Mouse (Mus musculus): ENCODE measurements around the gene Nucks1. TPM values are rescaled to one million over a fixed set of nuclear protein-coding genes. Genes with fewer than 3 reads are reported as not detected.

The Nucks1 gene
- polyA plus RNA-seq (2015; fragmentation: Nextera tagmentation; extraction: Ambion mirVana) = 19.1 and 20.9 TPM in 2 replicates

DNA sequence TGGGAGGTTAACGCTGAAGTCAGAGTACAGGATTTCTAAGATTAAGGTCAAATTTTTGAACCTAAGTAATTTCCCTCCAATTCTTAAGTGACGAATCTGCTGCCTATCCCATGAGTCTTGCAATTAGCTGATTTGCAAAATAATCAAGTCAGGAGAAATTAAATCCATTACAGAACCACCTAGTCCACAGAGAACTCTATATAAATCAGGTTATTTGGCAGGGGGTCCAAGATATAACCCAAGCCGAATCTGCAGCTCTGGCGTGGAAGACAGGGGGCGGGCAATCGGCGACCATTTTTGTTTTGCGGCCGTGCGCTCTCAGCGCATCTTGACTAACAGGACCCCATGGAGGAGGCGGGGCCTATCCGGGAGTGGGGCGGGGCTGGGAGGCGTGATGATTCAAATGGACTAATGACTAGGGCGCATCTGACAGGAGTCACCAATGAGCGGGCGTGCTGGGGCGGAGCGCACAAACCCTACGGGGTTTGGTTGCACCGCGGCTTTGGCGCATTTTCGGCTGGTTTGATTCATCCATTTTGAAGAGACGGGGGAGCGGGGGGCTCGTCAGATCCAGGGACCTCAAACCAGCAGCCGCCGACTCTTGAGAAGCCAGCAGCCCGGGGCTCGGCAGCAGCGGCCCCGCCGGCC lies at the start of gene Nucks1:
Nucks1 (plus strand) TSS at position 534 of the 648 bp plus-strand sequence.
- peak within 1 kb of the TSS; percentile 69 for H3K4me2 ChIP-seq (replicated peaks; ENCODE audit: low read depth, low read length)
- peak; percentile 98 for DNase-seq (ENCODE audit: low spot score)
- H3K27ac ChIP-seq (ENCODE audit: low read length) = peak within 1 kb of the TSS; percentile 98
- H3K36me3 ChIP-seq (ENCODE audit: insufficient read depth, low read length) = no peaks in the 10 kb centered on the region
- H3K27me3 ChIP-seq (replicated peaks; ENCODE audit: insufficient read depth, low read length) = no peaks in the 10 kb centered on the region
- peak; percentile 99 for ATAC-seq
- TF ChIP-seq EP300 (IDR thresholded peaks at IDR 0.05) (peak; percentile 81), CTCF (IDR thresholded peaks at IDR 0.05) (peak; percentile 56)
- H3K4me1 ChIP-seq (ENCODE audit: insufficient read depth, low read depth, low read length) = peaks cover 7% of the 10 kb centered on the region; the same call in 1 of the 2 replicates
- peak within 1 kb of the TSS; percentile 94 for H3K9ac ChIP-seq (replicated peaks; ENCODE audit: low read depth)
- peak within 1 kb of the TSS; percentile 100 for H3K4me3 ChIP-seq (ENCODE audit: low read depth, low read length)
- under 1% methylated on average over 34 of the region's 35 CpGs for WGBS
- H3K9me3 ChIP-seq (ENCODE audit: low read length) = no peaks in the 10 kb centered on the region

DNA sequence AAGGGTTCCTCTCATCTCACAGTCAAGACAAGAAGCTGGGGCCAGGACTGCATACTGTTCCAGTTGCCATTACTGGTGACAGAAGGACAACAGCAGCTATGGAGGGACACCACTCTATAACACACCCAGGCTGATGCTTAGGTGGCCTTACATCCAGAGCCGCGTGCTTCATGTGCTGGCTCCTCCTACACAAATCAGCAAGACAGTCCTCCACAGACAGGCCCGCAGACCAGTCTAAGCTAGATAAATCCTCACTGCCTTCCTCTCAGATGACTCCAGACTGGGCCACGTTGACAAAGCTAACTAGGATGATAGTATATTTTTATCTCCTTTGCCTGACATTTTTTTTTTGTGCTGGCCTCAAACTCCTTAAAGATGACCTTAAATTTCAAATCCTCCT lies 48.5 kb upstream of the Nucks1 start:
- Histone ChIP-seq H3K4me1 (ENCODE audit: insufficient read depth, low read depth, low read length) (no peaks in the 10 kb centered on the region), H3K9me3 (ENCODE audit: low read length) (no peaks in the 10 kb centered on the region), H3K36me3 (ENCODE audit: insufficient read depth, low read length) (no peaks in the 10 kb centered on the region), H3K4me3 (ENCODE audit: low read depth, low read length) (no peak overlapping the region), H3K4me2 (replicated peaks; ENCODE audit: low read depth, low read length) (no peak overlapping the region), H3K9ac (replicated peaks; ENCODE audit: low read depth) (no peak overlapping the region), H3K27ac (ENCODE audit: low read length) (no peak overlapping the region), H3K27me3 (replicated peaks; ENCODE audit: insufficient read depth, low read length) (no peaks in the 10 kb centered on the region)
- 73% methylated on average over 4 of the region's 4 CpGs for WGBS
- ATAC-seq (no peak), DNase-seq (ENCODE audit: low spot score) (no peak)
- TF ChIP-seq EP300 (IDR thresholded peaks at IDR 0.05) (no peak), CTCF (IDR thresholded peaks at IDR 0.05) (no peak)

DNA sequence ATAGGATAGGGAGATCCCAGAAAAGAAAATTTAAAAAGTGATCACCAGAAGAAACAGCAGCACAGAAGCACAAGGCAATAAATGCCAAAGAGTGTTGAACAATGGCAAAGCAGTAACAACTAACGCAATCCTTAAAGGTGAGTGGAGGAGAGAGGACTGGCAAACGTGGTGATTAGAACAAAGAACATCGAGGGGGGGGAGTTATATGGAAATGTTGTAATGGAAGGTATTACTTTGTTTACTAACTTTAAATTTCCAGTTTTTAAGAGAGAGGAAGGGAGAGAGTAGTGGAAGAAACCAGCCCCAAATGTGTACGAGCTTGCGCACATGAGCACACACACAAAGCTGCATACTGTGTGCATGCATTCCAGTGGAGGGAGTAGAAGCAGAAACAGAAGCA lies 44.7 kb upstream of the Nucks1 start:
- no peak overlapping the region for H3K9ac ChIP-seq (replicated peaks; ENCODE audit: low read depth)
- no peaks in the 10 kb centered on the region for H3K9me3 ChIP-seq (ENCODE audit: low read length)
- ATAC-seq = no peak
- H3K4me1 ChIP-seq (ENCODE audit: insufficient read depth, low read depth, low read length) = 0 out of 2 replicates have a peak, but pooled peaks cover 4% of the 10 kb centered on the region
- no peaks in the 10 kb centered on the region for H3K36me3 ChIP-seq (ENCODE audit: insufficient read depth, low read length)
- 75% methylated on average over 5 of the region's 5 CpGs for WGBS
- no peak for DNase-seq (ENCODE audit: low spot score)
- no peak overlapping the region for H3K27ac ChIP-seq (ENCODE audit: low read length)
- no peaks in the 10 kb centered on the region for H3K27me3 ChIP-seq (replicated peaks; ENCODE audit: insufficient read depth, low read length)
- no peak overlapping the region for H3K4me3 ChIP-seq (ENCODE audit: low read depth, low read length)
- TF ChIP-seq EP300 (IDR thresholded peaks at IDR 0.05) (no peak), CTCF (IDR thresholded peaks at IDR 0.05) (no peak)
- no peak overlapping the region for H3K4me2 ChIP-seq (replicated peaks; ENCODE audit: low read depth, low read length)

DNA sequence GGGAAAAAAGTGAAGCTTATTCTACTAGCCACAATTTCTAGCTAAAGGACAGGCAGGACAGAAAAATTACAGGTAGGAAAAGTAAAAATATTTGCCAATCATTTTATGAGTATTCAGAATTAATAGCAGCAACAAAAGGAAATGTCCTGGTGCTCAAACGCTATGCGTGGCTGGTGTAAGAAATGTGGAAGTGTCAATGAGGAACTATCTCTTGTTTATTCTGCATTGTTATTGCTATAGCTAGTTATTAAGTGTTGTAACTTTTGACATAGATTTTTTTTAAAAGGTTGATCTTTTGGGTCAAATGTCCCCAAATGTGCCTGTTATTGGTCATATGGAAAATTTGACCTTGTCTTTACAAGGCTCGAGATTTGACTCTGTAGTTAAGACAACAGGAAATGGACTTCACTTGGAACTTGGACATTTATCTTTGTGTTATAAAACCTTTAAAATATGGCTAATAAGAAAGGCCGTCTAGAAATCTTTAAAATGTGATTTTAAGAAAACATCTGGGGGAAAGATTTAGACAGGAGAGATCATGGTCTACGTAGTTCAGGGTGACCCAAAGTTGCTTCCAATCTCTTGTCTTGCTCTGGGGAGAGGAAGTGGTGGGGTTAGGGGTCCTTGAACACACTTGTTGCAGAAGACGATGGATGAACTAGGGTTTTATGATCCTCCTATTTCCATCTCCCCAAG lies 43.9 kb upstream of the Nucks1 start:
- TF ChIP-seq EP300 (IDR thresholded peaks at IDR 0.05) (no peak), CTCF (IDR thresholded peaks at IDR 0.05) (no peak)

DNA sequence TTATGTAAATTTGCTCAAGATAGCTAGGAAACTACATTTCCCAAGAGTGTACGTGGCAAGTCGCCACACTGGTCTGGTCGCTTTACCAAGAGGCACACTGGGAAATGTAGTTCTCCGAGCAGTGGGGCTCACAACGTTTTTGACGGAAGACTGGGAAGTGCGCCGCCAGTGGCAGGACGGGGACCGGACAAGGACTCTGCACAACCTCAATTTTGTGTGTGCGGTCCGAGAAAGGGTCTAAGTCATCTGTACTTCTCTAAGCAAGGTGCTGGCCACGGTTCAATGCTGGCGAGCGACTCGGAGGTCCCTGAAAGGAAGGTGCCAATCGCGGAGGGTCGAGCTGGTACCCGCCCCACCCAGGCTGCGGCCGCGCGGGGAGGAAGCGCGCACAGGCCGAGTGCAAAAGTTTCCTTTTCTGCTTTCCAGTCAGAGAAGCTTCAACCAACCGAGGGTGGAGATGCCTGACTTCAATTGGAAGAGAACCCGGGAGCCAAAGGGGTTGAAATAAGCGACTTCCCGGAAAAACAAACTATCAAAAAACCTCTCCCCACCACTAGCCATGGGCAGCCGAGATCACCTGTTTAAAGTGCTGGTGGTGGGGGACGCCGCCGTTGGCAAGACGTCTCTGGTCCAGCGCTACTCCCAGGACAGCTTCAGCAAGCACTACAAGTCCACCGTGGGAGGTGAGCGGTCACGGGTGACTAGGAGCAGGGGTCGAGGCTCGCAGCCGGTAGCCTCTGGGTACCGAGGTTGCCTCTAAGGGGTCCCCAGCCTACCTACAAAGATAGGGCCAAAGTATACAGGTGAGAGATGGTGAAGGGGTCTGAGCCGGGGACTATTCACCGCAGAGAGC lies 43.0 kb upstream of the Nucks1 start, which contains the start of gene Rab29:
Rab29 (plus strand) TSS at position 132 of the 853 bp plus-strand sequence.
- H3K4me2 ChIP-seq (replicated peaks; ENCODE audit: low read depth, low read length) = peak within 1 kb of the TSS; percentile 90
- DNase-seq (ENCODE audit: low spot score) (peak; percentile 98), ATAC-seq (peak; percentile 98)
- no peaks in the 10 kb centered on the region for H3K9me3 ChIP-seq (ENCODE audit: low read length)
- WGBS = under 1% methylated on average over 46 of the region's 46 CpGs
- TF ChIP-seq CTCF (IDR thresholded peaks at IDR 0.05) (peak; percentile 95), EP300 (IDR thresholded peaks at IDR 0.05) (no peak)
- peak within 1 kb of the TSS; percentile 46 for H3K9ac ChIP-seq (replicated peaks; ENCODE audit: low read depth)
- H3K4me1 ChIP-seq (ENCODE audit: insufficient read depth, low read depth, low read length) = 0 out of 2 replicates have a peak, but pooled peaks cover 4% of the 10 kb centered on the region
- H3K27me3 ChIP-seq (replicated peaks; ENCODE audit: insufficient read depth, low read length) = no peaks in the 10 kb centered on the region
- H3K36me3 ChIP-seq (ENCODE audit: insufficient read depth, low read length) = no peaks in the 10 kb centered on the region
- H3K27ac ChIP-seq (ENCODE audit: low read length) = peak within 1 kb of the TSS; percentile 22; the same call in 1 of the 2 replicates
- peak within 1 kb of the TSS; percentile 60 for H3K4me3 ChIP-seq (ENCODE audit: low read depth, low read length)

More for the DNA sequence above, 43.9 kb upstream of the Nucks1 start:
- WGBS = 64% methylated on average over 6 of the region's 6 CpGs
- no peak overlapping the region for H3K9ac ChIP-seq (replicated peaks; ENCODE audit: low read depth)
- peak; percentile 30 for DNase-seq (ENCODE audit: low spot score)
- no peak for ATAC-seq
- H3K27ac ChIP-seq (ENCODE audit: low read length) = no peak overlapping the region
- H3K4me3 ChIP-seq (ENCODE audit: low read depth, low read length) = no peak overlapping the region; the same call in 1 of the 2 replicates
- no peaks in the 10 kb centered on the region for H3K9me3 ChIP-seq (ENCODE audit: low read length)
- H3K4me1 ChIP-seq (ENCODE audit: insufficient read depth, low read depth, low read length) = 0 out of 2 replicates have a peak, but pooled peaks cover 4% of the 10 kb centered on the region
- no peaks in the 10 kb centered on the region for H3K36me3 ChIP-seq (ENCODE audit: insufficient read depth, low read length)
- no peaks in the 10 kb centered on the region for H3K27me3 ChIP-seq (replicated peaks; ENCODE audit: insufficient read depth, low read length)
- no peak overlapping the region for H3K4me2 ChIP-seq (replicated peaks; ENCODE audit: low read depth, low read length)

All from lung, postnatal 0 days (tissue).